Mouse (Mus musculus) liver, embryonic 15.5 days (tissue): ENCODE measurements at regions not wholly inside any gene's neighbourhood (a gene's known extent, or its start where the extent isn't known, plus 50 kb on each side); places are given as distances from the start of the nearest gene placed in this dataset.
"Not testable (repeated sequence)": the region's sequence is repeated elsewhere in the genome, so short reads cannot be mapped to it uniquely, and the experiment has no call there.

Source experiments
- ATAC-seq: fragments of 200-750 bp; cut with Nextera tagmentation; 2 replicates; pipeline ENCODE4 v1.8.0; 2017; ENCODE audit warnings: moderate number of reproducible peaks, mild to moderate bottlenecking, moderate library complexity; ENCODE audit not compliant: insufficient read depth
- H3K27ac ChIP-seq: fragments of 300-500 bp; sonication (generic); replicated peaks from 2 replicates; pipeline ENCODE4 v1.5.1; 2015; ENCODE audit warnings: mild to moderate bottlenecking, inconsistent platforms
- H3K27me3 ChIP-seq: fragments of 300-500 bp; sonication (generic); 2 replicates; pipeline ENCODE4 v1.6.1; 2015; ENCODE audit warnings: mild to moderate bottlenecking, inconsistent platforms
- H3K36me3 ChIP-seq: fragments of 300-500 bp; sonication (generic); replicated peaks from 2 replicates; pipeline ENCODE4 v1.6.1; 2015; ENCODE audit warnings: moderate library complexity, mild to moderate bottlenecking, inconsistent platforms
- H3K4me1 ChIP-seq: fragments of 300-500 bp; sonication (generic); replicated peaks from 2 replicates; pipeline ENCODE4 v1.6.1; 2015; ENCODE audit warnings: inconsistent platforms
- H3K4me2 ChIP-seq: fragments of 300-500 bp; sonication (generic); 2 replicates; pipeline ENCODE4 v1.6.1; 2015; ENCODE audit warnings: moderate library complexity, mild to moderate bottlenecking, inconsistent platforms
- H3K4me3 ChIP-seq: fragments of 300-500 bp; sonication (generic); replicated peaks from 2 replicates; pipeline ENCODE4 v1.5.1; 2015; ENCODE audit warnings: mild to moderate bottlenecking, inconsistent platforms
- H3K9ac ChIP-seq: fragments of 300-500 bp; sonication (generic); 2 replicates; pipeline ENCODE4 v1.6.1; 2015; ENCODE audit warnings: moderate library complexity, mild to moderate bottlenecking, inconsistent platforms
- H3K9me3 ChIP-seq: fragments of 300-500 bp; sonication (generic); replicated peaks from 2 replicates; pipeline ENCODE4 v1.6.1; 2016; ENCODE audit warnings: inconsistent platforms
- WGBS: fragments of 180-500 bp; shearing (Covaris S2); methylation state at CpG from one replicate; pipeline ENCODE4 v1.1.7; 2015; ENCODE audit warnings: mixed read lengths; ENCODE audit not compliant: insufficient replicate concordance; 5-methylcytosine and 5-hydroxymethylcytosine counted together

DNA sequence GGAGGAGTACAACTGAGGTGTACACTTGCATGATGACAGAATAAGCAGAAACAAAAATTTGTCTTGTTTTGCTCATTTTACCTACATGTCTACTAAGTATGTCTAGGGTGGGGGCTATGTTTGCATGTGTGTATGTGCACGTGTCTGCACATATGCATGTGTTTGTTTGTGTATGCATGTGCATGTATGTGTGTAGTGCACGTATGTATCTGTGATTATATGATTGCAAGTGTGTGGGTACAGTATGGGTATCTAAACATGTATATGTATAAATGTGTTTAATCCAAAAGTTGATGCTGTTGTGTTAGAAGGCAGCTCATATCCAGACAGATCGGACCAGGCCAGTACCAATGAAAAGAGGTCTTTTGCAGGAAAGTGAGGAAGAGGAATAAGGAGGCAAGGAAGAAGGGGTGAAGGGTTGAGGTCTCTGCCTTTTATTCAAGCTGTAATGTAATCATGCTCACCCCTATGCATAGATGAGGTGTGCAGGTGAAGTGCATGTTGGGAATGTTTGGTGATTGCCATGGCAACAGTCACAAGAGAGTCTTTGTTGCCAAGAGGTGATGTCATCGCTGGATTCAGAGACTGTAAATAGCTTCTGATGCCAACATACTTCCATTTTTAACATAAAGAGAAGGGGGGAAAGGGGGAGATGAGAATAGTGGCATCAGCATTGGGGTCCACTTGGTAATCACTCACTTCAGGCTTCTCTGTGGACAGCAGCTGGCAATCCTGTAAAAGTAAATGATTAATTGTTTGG lies 1447.7 kb downstream of the Zfp704 start:
- Histone ChIP-seq H3K27ac (no peak overlapping the region), H3K9me3 (no peaks in the 10 kb centered on the region)
- WGBS = 53% methylated on average over 4 of the region's 4 CpGs

DNA sequence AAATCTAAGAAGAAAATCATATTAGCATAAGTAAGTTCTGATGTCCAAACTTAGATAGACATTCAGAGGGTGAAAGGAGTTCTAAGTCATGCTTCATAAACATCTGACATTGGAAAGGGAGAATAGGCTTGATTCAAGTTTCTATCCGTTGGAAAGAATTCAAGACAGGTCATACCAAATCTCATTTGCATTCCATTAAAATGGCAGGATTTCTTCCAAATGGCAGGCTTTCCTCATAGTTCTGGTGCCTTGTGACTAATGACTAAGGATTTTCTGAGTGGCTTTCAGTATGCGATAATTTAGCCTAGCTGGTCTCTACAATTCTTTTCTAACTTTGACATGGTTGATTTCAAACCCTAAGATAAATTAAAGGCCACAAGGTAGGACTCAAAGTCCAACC lies 1466.9 kb downstream of the Zfp704 start:
- Histone ChIP-seq H3K4me3 (no peak overlapping the region), H3K9me3 (no peaks in the 10 kb centered on the region), H3K27me3 (no peaks in the 10 kb centered on the region), H3K4me2 (no peak overlapping the region), H3K27ac (no peak overlapping the region), H3K4me1 (no peaks in the 10 kb centered on the region), H3K9ac (no peak overlapping the region), H3K36me3 (no peaks in the 10 kb centered on the region)
- 60% methylated on average over 2 of the region's 2 CpGs for WGBS
- ATAC-seq = no peak

More for the DNA sequence above, 1447.7 kb downstream of the Zfp704 start:
- Histone ChIP-seq H3K4me1 (no peaks in the 10 kb centered on the region), H3K27me3 (no peaks in the 10 kb centered on the region), H3K4me3 (no peak overlapping the region), H3K4me2 (no peak overlapping the region), H3K36me3 (no peaks in the 10 kb centered on the region), H3K9ac (no peak overlapping the region)
- ATAC-seq = no peak

DNA sequence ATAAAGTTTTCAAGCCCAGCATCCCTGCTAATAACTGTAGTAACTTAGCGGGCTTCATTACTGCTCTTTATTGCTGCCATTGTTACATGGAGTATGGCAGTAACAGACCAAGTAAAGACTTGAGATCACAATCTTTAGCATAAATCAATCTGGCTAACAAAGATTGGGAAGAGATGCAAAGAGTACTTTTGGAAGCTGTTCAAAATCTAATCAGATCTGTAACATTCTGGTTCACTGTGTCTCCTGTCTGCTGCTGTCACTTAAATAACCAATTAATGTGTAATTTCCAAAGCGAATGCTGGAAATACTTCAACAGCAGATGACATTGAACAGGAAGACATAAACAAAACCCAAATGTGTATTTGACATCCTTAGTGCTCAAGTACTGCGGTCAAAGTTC lies 1467.7 kb downstream of the Zfp704 start:
- Histone ChIP-seq H3K27ac (no peak overlapping the region), H3K9ac (no peak overlapping the region), H3K4me1 (no peaks in the 10 kb centered on the region), H3K9me3 (no peaks in the 10 kb centered on the region), H3K4me3 (no peak overlapping the region), H3K36me3 (no peaks in the 10 kb centered on the region), H3K27me3 (no peaks in the 10 kb centered on the region), H3K4me2 (no peak overlapping the region)
- no peak for ATAC-seq
- 56% methylated on average over 3 of the region's 3 CpGs for WGBS

GRCm38 (mm10) chr3:8141664-8142084 lies 1468.2 kb downstream of the Zfp704 start:
- H3K27me3 ChIP-seq = no peaks in the 10 kb centered on the region
- WGBS = 51% methylated on average over 2 of the region's 2 CpGs
- no peaks in the 10 kb centered on the region for H3K4me1 ChIP-seq
- no peaks in the 10 kb centered on the region for H3K9me3 ChIP-seq
- no peak overlapping the region for H3K4me3 ChIP-seq
- no peak overlapping the region for H3K27ac ChIP-seq
- no peak overlapping the region for H3K4me2 ChIP-seq
- H3K9ac ChIP-seq = no peak overlapping the region
- ATAC-seq = no peak
- no peaks in the 10 kb centered on the region for H3K36me3 ChIP-seq

- H3K36me3 ChIP-seq, H3K27me3 ChIP-seq, H3K9ac ChIP-seq, H3K27ac ChIP-seq, ATAC-seq, H3K9me3 ChIP-seq, H3K4me2 ChIP-seq, H3K4me1 ChIP-seq, H3K4me3 ChIP-seq: not testable (repeated sequence)
- WGBS = 39% methylated on average over 1 of the region's 1 CpGs
These were observed 1486.2 kb downstream of the Zfp704 start for GRCm38 (mm10) chr3:8123641-8124040.

- Histone ChIP-seq H3K9me3 (no peaks in the 10 kb centered on the region), H3K36me3 (no peaks in the 10 kb centered on the region), H3K27me3 (no peaks in the 10 kb centered on the region), H3K4me3 (no peak overlapping the region), H3K9ac (no peak overlapping the region), H3K4me1 (no peaks in the 10 kb centered on the region), H3K27ac (no peak overlapping the region), H3K4me2 (no peak overlapping the region)
- no peak for ATAC-seq
- 49% methylated on average over 3 of the region's 3 CpGs for WGBS
These were observed 1486.7 kb downstream of the Zfp704 start for GRCm38 (mm10) chr3:8123141-8123540.

DNA sequence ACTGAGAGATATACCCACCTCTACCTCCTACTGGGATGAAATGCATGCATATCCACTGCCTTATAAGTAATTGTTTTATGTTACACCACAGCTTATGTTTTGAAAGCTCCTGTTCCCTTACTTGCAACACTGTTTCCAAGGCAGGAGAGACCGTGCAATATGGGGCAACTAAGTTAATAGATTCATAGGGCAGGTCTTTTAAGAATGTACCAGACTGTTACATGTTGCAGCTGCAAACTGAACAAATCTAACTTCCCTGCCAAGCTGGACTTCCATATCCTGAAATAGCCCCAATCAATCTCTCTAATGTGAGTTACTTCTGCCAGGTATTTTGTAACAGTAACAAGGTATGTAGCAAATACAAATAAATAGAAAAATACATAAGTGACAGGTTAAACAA lies 1478.0 kb upstream of the 1700008P02Rik start:
- H3K9me3 ChIP-seq = no peaks in the 10 kb centered on the region
- no peak overlapping the region for H3K4me3 ChIP-seq
- H3K27ac ChIP-seq = no peak overlapping the region
- no peaks in the 10 kb centered on the region for H3K27me3 ChIP-seq
- H3K36me3 ChIP-seq = no peaks in the 10 kb centered on the region
- WGBS = 48% methylated on average over 1 of the region's 1 CpGs
- no peak for ATAC-seq
- no peak overlapping the region for H3K9ac ChIP-seq
- no peak overlapping the region for H3K4me2 ChIP-seq
- H3K4me1 ChIP-seq = no peaks in the 10 kb centered on the region

GRCm38 (mm10) chr3:8084749-8085148 lies 1464.5 kb upstream of the 1700008P02Rik start:
- H3K27me3 ChIP-seq = no peaks in the 10 kb centered on the region
- no peak for ATAC-seq
- H3K36me3 ChIP-seq = no peaks in the 10 kb centered on the region
- H3K4me1 ChIP-seq = no peaks in the 10 kb centered on the region
- no peaks in the 10 kb centered on the region for H3K9me3 ChIP-seq
- H3K9ac ChIP-seq = no peak overlapping the region
- H3K4me3 ChIP-seq = no peak overlapping the region
- 32% methylated on average over 2 of the region's 2 CpGs for WGBS
- no peak overlapping the region for H3K4me2 ChIP-seq
- no peak overlapping the region for H3K27ac ChIP-seq

GRCm38 (mm10) chr3:8053711-8054110 lies 1433.5 kb upstream of the 1700008P02Rik start:
- H3K36me3 ChIP-seq = no peaks in the 10 kb centered on the region
- H3K4me1 ChIP-seq = no peaks in the 10 kb centered on the region
- H3K27me3 ChIP-seq = no peaks in the 10 kb centered on the region
- no peak overlapping the region for H3K27ac ChIP-seq
- H3K4me3 ChIP-seq = no peak overlapping the region
- H3K9ac ChIP-seq = no peak overlapping the region
- no peaks in the 10 kb centered on the region for H3K9me3 ChIP-seq
- no peak for ATAC-seq
- no peak overlapping the region for H3K4me2 ChIP-seq

GRCm38 (mm10) chr3:8051167-8051566 lies 1430.9 kb upstream of the 1700008P02Rik start:
- H3K4me3 ChIP-seq = no peak overlapping the region
- WGBS = 47% methylated on average over 4 of the region's 4 CpGs
- no peaks in the 10 kb centered on the region for H3K4me1 ChIP-seq
- H3K27me3 ChIP-seq = no peaks in the 10 kb centered on the region
- ATAC-seq = no peak
- H3K9me3 ChIP-seq = no peaks in the 10 kb centered on the region
- no peaks in the 10 kb centered on the region for H3K36me3 ChIP-seq
- H3K27ac ChIP-seq = no peak overlapping the region
- no peak overlapping the region for H3K9ac ChIP-seq
- no peak overlapping the region for H3K4me2 ChIP-seq

DNA sequence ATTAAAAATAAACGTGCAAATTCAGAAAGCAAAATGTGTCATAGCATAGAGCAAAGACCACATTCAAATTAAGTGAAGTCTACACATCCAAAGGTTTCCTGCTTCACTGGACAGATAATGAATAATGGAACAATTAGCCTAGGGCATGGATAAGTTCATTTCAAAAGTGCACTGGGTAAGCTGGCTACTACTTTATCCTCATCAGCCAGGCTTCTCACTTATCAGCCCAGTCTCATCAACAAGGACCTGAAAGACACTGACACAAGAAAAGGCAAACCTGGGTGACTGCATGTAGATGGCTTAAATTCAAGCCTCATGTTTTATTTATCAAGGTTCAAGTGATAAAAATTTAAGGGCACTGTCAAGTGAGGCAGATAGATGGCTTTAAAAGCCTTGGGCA lies 1429.5 kb upstream of the 1700008P02Rik start:
- whole genome bisulfite sequencing = 34% methylated on average over 1 of the region's 1 CpGs
- Histone ChIP-seq H3K4me3 (no peak overlapping the region), H3K27me3 (no peaks in the 10 kb centered on the region), H3K4me1 (no peaks in the 10 kb centered on the region), H3K4me2 (no peak overlapping the region), H3K9ac (no peak overlapping the region), H3K27ac (no peak overlapping the region), H3K9me3 (no peaks in the 10 kb centered on the region), H3K36me3 (no peaks in the 10 kb centered on the region)
- ATAC-seq = no peak

GRCm38 (mm10) chr3:8046348-8046747 lies 1426.1 kb upstream of the 1700008P02Rik start:
- Histone ChIP-seq H3K4me2 (no peak overlapping the region), H3K36me3 (no peaks in the 10 kb centered on the region), H3K4me3 (no peak overlapping the region), H3K4me1 (no peaks in the 10 kb centered on the region), H3K27me3 (no peaks in the 10 kb centered on the region), H3K27ac (no peak overlapping the region), H3K9ac (no peak overlapping the region), H3K9me3 (no peaks in the 10 kb centered on the region)
- no peak for ATAC-seq
- 34% methylated on average over 3 of the region's 3 CpGs for WGBS
